Mouse (Mus musculus): ENCODE data around the gene Gm10282. TPM values are rescaled to one million over a fixed set of nuclear protein-coding genes. Genes with fewer than 3 reads are reported as not detected.

The Gm10282 gene
- polyA plus RNA-seq, 1 experiment from 2014 or later: 15.4 TPM

GRCm38 (mm10) chr8:72265342-72265741, 39.7 kb downstream of the Gm10282 start:
- Histone ChIP-seq H3K4me2 (no peak overlapping the region), H3K4me3 (no peak overlapping the region), H3K9me3 (no peaks in the 10 kb centered on the region), H3K27ac (no peak overlapping the region), H3K27me3 (no peaks in the 10 kb centered on the region), H3K36me3 (no peaks in the 10 kb centered on the region), H3K9ac (no peak overlapping the region), H3K4me1 (replicated peaks) (no peaks in the 10 kb centered on the region; the same call in 1 of the 2 replicates)
- no peak for ATAC-seq (ENCODE audit: low FRiP score)
- 64% methylated on average over 7 of the region's 7 CpGs for WGBS

- no peaks in the 10 kb centered on the region for H3K27me3 ChIP-seq
- no peaks in the 10 kb centered on the region for H3K36me3 ChIP-seq
- H3K4me1 ChIP-seq (replicated peaks): no peaks in the 10 kb centered on the region; the same call in 1 of the 2 replicates
- no peak overlapping the region for H3K9ac ChIP-seq
- no peak overlapping the region for H3K4me3 ChIP-seq
- 74% methylated on average over 7 of the region's 7 CpGs for WGBS
- no peak for ATAC-seq (ENCODE audit: low FRiP score)
- H3K27ac ChIP-seq: no peak overlapping the region
- H3K4me2 ChIP-seq: no peak overlapping the region
- no peaks in the 10 kb centered on the region for H3K9me3 ChIP-seq
Observed at GRCm38 (mm10) chr8:72263451-72263850, 41.6 kb downstream of the Gm10282 start.

DNA sequence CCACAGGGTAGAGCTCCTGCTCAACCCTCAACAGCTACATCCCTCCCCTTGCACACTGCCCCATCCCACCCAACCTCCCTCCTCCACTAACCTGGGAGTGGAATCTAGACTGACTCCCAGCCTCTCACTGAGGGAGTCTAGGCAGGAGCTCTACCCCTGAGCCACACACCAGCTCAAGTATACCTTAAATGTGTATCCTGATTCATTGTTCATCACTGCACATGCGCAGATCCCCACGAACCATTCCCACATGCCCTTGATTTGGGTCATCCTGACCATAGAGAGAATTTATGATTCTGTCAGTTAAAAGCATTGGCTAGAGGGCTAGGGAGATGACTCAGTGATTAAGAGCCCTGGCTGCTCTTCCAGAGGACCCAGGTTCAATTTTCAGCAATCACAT, 42.3 kb downstream of the Gm10282 start:
- Histone ChIP-seq H3K4me3 (no peak overlapping the region), H3K4me2 (no peak overlapping the region), H3K9ac (no peak overlapping the region), H3K27ac (no peak overlapping the region), H3K27me3 (no peaks in the 10 kb centered on the region), H3K4me1 (replicated peaks) (no peaks in the 10 kb centered on the region; the same call in 1 of the 2 replicates), H3K9me3 (no peaks in the 10 kb centered on the region), H3K36me3 (no peaks in the 10 kb centered on the region)
- 94% methylated on average over 2 of the region's 2 CpGs for WGBS
- no peak for ATAC-seq (ENCODE audit: low FRiP score)

DNA sequence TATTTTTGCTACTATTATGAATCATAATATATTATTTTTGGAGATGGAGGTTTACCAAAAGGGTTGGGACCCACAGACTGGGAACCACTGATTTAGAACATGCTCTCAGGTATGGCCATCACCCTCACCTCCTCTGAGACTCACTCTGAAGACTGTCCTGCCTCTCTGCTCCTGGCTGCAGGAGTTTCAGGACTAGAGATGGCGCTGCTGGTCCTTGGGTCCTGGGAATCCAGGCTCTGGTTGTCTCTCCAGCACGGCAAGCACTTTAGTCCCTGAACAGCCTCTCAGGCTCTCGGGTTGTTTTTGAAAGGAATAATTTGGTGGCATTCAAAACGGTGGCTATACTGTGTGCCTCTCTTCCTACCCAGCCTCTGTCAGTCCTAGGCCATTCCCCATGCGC, 43.2 kb downstream of the Gm10282 start:
- Histone ChIP-seq H3K4me2 (no peak overlapping the region), H3K4me1 (replicated peaks) (no peaks in the 10 kb centered on the region; the same call in 1 of the 2 replicates), H3K27me3 (no peaks in the 10 kb centered on the region), H3K36me3 (peaks cover 6% of the 10 kb centered on the region; the same call in 1 of the 2 replicates), H3K9me3 (no peaks in the 10 kb centered on the region), H3K9ac (no peak overlapping the region), H3K4me3 (no peak overlapping the region), H3K27ac (no peak overlapping the region)
- WGBS: 60% methylated on average over 5 of the region's 5 CpGs
- ATAC-seq (ENCODE audit: low FRiP score): no peak

- Histone ChIP-seq H3K9ac (no peak overlapping the region), H3K27me3 (no peaks in the 10 kb centered on the region), H3K9me3 (no peaks in the 10 kb centered on the region), H3K36me3 (peaks cover 9% of the 10 kb centered on the region; the same call in 1 of the 2 replicates), H3K4me3 (no peak overlapping the region), H3K4me2 (no peak overlapping the region), H3K4me1 (replicated peaks) (no peaks in the 10 kb centered on the region; the same call in 1 of the 2 replicates), H3K27ac (no peak overlapping the region)
- no peak for ATAC-seq (ENCODE audit: low FRiP score)
Observed at GRCm38 (mm10) chr8:72261431-72261830, 43.6 kb downstream of the Gm10282 start.

- Histone ChIP-seq H3K9me3 (no peaks in the 10 kb centered on the region), H3K9ac (no peak overlapping the region), H3K4me3 (no peak overlapping the region), H3K4me2 (no peak overlapping the region), H3K27me3 (no peaks in the 10 kb centered on the region), H3K4me1 (replicated peaks) (no peaks in the 10 kb centered on the region; the same call in 1 of the 2 replicates), H3K36me3 (peaks cover 10% of the 10 kb centered on the region), H3K27ac (no peak overlapping the region)
- WGBS: 25% methylated on average over 2 of the region's 2 CpGs
- ATAC-seq (ENCODE audit: low FRiP score): peak; percentile 71
Observed at GRCm38 (mm10) chr8:72261019-72261418, 44.0 kb downstream of the Gm10282 start.

DNA sequence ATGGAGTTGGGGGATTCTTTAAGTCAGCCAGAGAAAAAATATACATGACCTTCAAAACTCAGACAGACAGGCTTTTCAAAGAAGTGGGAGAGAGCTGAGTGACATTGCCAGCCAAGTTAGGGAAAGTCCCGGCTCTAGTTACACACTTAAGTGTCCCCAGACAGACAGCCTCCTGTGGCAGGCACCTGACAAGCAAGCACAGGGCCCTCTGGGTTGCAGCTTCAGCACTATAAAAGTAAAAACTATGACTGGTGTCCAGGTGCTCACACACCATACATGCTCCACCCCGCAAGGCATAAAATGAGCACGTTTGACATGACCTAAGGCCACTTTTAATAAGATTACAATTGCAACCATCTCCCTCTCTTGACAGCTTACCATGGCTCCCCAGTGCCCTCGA, 44.5 kb downstream of the Gm10282 start:
- Histone ChIP-seq H3K27me3 (no peaks in the 10 kb centered on the region), H3K4me1 (replicated peaks) (no peaks in the 10 kb centered on the region; the same call in 1 of the 2 replicates)
- WGBS: 55% methylated on average over 4 of the region's 4 CpGs

DNA sequence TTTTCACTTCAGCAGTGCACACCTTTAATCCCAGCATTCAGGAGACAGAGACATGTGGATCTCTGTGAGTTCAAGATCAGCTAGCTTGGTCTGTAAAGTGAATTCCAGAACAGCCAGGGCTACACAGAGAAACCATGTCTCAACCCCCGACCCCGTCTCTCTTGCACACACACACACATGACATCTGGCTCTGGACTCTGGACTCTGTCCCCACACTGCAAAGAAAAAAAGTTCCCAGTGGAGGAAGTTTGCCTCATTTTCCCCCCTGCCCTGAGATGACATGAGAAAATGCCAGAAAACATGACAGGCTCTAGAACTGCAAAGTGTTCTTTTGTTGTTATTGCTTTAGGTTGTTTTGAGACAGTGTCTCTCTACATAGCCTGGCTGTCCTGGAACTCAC, 45.2 kb downstream of the Gm10282 start:
- ATAC-seq (ENCODE audit: low FRiP score): no peak
- Histone ChIP-seq H3K9me3 (no peaks in the 10 kb centered on the region), H3K36me3 (peaks cover 21% of the 10 kb centered on the region), H3K27me3 (no peaks in the 10 kb centered on the region), H3K4me3 (no peak overlapping the region), H3K9ac (no peak overlapping the region), H3K4me2 (no peak overlapping the region), H3K4me1 (replicated peaks) (no peaks in the 10 kb centered on the region; the same call in 1 of the 2 replicates), H3K27ac (no peak overlapping the region)
- WGBS: 81% methylated on average over 2 of the region's 2 CpGs

More for the DNA sequence above, 44.5 kb downstream of the Gm10282 start:
- no peak overlapping the region for H3K4me2 ChIP-seq
- peaks cover 14% of the 10 kb centered on the region for H3K36me3 ChIP-seq
- peak; percentile 11; the same call in 1 of the 2 replicates for ATAC-seq (ENCODE audit: low FRiP score)
- no peaks in the 10 kb centered on the region for H3K9me3 ChIP-seq
- no peak overlapping the region for H3K9ac ChIP-seq
- no peak overlapping the region for H3K4me3 ChIP-seq
- H3K27ac ChIP-seq: no peak overlapping the region

DNA sequence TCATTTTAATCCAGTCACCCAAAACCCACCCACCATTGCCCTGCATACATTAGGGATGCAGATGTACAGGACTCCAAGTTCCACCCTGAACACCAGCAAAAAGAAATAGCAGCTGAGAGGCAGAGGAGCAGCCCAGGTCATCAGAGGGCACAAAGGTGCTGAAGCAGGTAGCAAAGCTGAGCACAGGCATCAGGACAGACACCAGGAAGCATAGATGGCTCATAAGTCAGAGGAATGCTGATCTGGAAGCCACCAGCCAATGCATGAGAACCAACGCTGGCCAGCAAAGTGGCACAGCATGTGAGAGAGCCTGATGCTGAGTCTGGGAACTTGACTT, 47.2 kb downstream of the Gm10282 start:
- Histone ChIP-seq H3K4me1 (replicated peaks) (no peaks in the 10 kb centered on the region; the same call in 1 of the 2 replicates), H3K4me2 (no peak overlapping the region), H3K36me3 (peaks cover 41% of the 10 kb centered on the region), H3K4me3 (no peak overlapping the region), H3K9me3 (no peaks in the 10 kb centered on the region), H3K27me3 (no peaks in the 10 kb centered on the region), H3K9ac (no peak overlapping the region), H3K27ac (no peak overlapping the region)
- no peak for ATAC-seq (ENCODE audit: low FRiP score)
- WGBS: 96% methylated on average over 1 of the region's 1 CpGs

DNA sequence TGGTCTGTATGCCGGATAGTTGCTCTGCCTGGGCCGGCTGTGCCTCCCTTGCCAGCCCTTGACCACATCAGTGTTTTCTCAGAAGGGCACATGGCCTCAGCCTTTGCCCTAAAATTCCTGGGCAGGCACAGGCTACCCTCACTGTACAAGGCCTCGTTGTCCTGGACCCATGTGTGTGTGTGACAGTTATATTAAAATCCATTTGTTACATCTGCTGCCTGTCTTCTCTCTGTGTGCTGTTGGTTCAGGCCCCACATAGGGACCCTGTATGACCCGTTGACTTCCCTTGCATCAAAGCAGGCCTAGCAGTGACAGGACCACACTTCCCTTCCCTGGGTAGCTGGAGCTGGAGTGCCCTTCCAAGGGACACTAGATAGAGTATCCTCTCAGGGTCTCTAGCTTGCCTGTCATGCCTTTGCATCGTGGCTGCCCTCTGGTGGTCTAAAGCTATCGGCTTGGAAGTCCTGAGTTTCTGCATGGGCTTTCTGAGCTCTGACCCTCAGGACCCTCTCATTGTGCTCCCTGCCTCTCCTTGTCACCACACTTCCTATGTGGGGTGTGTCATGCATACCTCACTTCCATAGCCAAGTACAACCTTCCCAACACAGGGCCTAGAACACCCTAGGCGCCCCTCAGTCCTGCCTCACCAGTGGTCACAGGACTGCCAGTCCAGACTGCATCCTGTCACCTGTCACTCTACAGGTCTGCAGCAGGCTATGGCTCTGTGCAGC, 47.7 kb downstream of the Gm10282 start:
- Histone ChIP-seq H3K27me3 (no peaks in the 10 kb centered on the region), H3K4me1 (replicated peaks) (no peaks in the 10 kb centered on the region; the same call in 1 of the 2 replicates), H3K27ac (no peak overlapping the region), H3K36me3 (peaks cover 46% of the 10 kb centered on the region), H3K9me3 (no peaks in the 10 kb centered on the region), H3K4me3 (no peak overlapping the region), H3K4me2 (no peak overlapping the region), H3K9ac (no peak overlapping the region)
- WGBS: 57% methylated on average over 7 of the region's 7 CpGs
- no peak for ATAC-seq (ENCODE audit: low FRiP score)

Other genes with a start within 250 kb of the Gm10282 start
- gene Olfr373, start 222.1 kb downstream of the Gm10282 start, polyA plus RNA-seq (2015; fragmentation: Nextera tagmentation; extraction: Ambion mirVana): not detected in 2 replicates
- gene Olfr374, start 198.2 kb downstream of the Gm10282 start, polyA plus RNA-seq (2015; fragmentation: Nextera tagmentation; extraction: Ambion mirVana): 0.05 TPM in 1 of 2 replicates, not detected in the other
- gene Tpm4, start 170.3 kb downstream of the Gm10282 start, polyA plus RNA-seq (2015; fragmentation: Nextera tagmentation; extraction: Ambion mirVana): 221 and 233 TPM in 2 replicates
- gene Rab8a, start 144.1 kb downstream of the Gm10282 start, polyA plus RNA-seq (2015; fragmentation: Nextera tagmentation; extraction: Ambion mirVana): 94.1 and 96.0 TPM in 2 replicates
- not detected in 2 replicates for gene Hsh2d, start 115.6 kb downstream of the Gm10282 start, polyA plus RNA-seq (2015; fragmentation: Nextera tagmentation; extraction: Ambion mirVana)
- not detected in 2 replicates for gene Cib3, start 92.4 kb downstream of the Gm10282 start, polyA plus RNA-seq (2015; fragmentation: Nextera tagmentation; extraction: Ambion mirVana)
- not detected in 2 replicates for gene Gm11034, start 91.6 kb downstream of the Gm10282 start, polyA plus RNA-seq (2015; fragmentation: Nextera tagmentation; extraction: Ambion mirVana)
- 108 and 109 TPM in 2 replicates for gene Fam32a, start 85.5 kb downstream of the Gm10282 start, polyA plus RNA-seq (2015; fragmentation: Nextera tagmentation; extraction: Ambion mirVana)
- 247 and 261 TPM in 2 replicates for gene Ap1m1, start 65.2 kb downstream of the Gm10282 start, polyA plus RNA-seq (2015; fragmentation: Nextera tagmentation; extraction: Ambion mirVana)
- gene Klf2, start 13.8 kb upstream of the Gm10282 start, polyA plus RNA-seq (2015; fragmentation: Nextera tagmentation; extraction: Ambion mirVana): 5.0 and 5.9 TPM in 2 replicates
- 62.0 and 65.0 TPM in 2 replicates for gene Eps15l1, start 116.2 kb upstream of the Gm10282 start, polyA plus RNA-seq (2015; fragmentation: Nextera tagmentation; extraction: Ambion mirVana)
- 1.1 and 1.3 TPM in 2 replicates for gene Calr3, start 138.6 kb upstream of the Gm10282 start, polyA plus RNA-seq (2015; fragmentation: Nextera tagmentation; extraction: Ambion mirVana)
- gene 1700030K09Rik, start 138.6 kb upstream of the Gm10282 start, polyA plus RNA-seq (2015; fragmentation: Nextera tagmentation; extraction: Ambion mirVana): 18.0 and 18.9 TPM in 2 replicates
- gene Cherp, start 170.0 kb upstream of the Gm10282 start, polyA plus RNA-seq (2015; fragmentation: Nextera tagmentation; extraction: Ambion mirVana): 51.9 and 54.2 TPM in 2 replicates
- gene Slc35e1, start 187.4 kb upstream of the Gm10282 start, polyA plus RNA-seq (2015; fragmentation: Nextera tagmentation; extraction: Ambion mirVana): 9.1 and 9.2 TPM in 2 replicates
- 15.7 and 16.6 TPM in 2 replicates for gene Med26, start 243.0 kb upstream of the Gm10282 start, polyA plus RNA-seq (2015; fragmentation: Nextera tagmentation; extraction: Ambion mirVana)

Measured in hindbrain, embryonic 13.5 days (tissue).